15 mouse cellular contexts compared by ENCODE assay signal in the genomic region with DNA sequence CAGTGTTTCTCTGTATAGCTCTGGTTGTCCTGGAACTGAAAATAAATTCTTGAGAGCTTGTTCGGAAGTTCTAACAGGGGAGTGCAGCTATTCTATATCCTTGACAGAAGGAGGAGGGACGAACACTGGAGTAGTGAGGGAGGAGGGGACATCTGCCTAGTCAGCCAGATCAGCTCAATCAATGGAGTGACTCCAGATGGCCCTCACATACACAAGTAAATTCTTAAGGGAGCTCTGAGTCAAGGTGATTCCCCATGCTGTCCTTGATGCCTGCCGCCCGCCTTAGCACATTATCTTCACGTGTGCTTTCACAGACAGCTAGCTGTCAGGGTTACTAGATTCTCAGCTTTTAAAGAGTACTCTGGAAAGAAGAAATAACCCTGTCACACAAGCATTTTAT. TPM values are rescaled to one million over a fixed set of nuclear protein-coding genes. Genes with fewer than 3 reads are reported as not detected.
A peak's percentile ranks its signal among the peaks of the same experiment; 100 is the strongest.
DNase-seq lines count a peak whose midpoint lies in the region; ATAC-seq lines count a peak whose summit lies in the region.
"Had no signal": no experiment of that assay in that cellular context is flagged by ENCODE, and none has a peak within 500 bp of the region (broad histone marks: within the 10 kb centered on the region; RNA-seq: fewer than 3 reads in every experiment).

No protein-coding gene starts in this region.

- 69% methylated on average over 5 of the region's 5 CpGs for WGBS in limb, embryonic 15.5 days

- intact Hi-C loops in left cerebral cortex, postnatal 4 days (cut with DNase I) = no loop called here
- intact Hi-C loops in left cerebral cortex, postnatal 10 days (cut with DNase I) = no loop called here

- H3K27ac ChIP-seq in limb, embryonic 15.5 days = 0 out of 2 replicates have a peak overlapping the region, but pooled peaks have one; percentile 12
- H3K27ac ChIP-seq: hindbrain, embryonic 12.5 days; layer of hippocampus, adult 2 months had no signal

- H3K9me3 ChIP-seq in limb, embryonic 15.5 days = no peaks in the 10 kb centered on the region
- H3K9me3 ChIP-seq: heart, embryonic 12.5 days; hindbrain, embryonic 12.5 days had no signal

- no peak overlapping the region for H3K4me2 ChIP-seq in limb, embryonic 15.5 days
- H3K4me2 ChIP-seq: heart, embryonic 12.5 days; hindbrain, embryonic 12.5 days had no signal

- peak; percentile 56; the same call in 1 of the 2 replicates for ATAC-seq in frontal cortex, adult (ENCODE audit: low TSS enrichment)
- ATAC-seq in limb, embryonic 15.5 days (ENCODE audit: insufficient number of reproducible peaks, low FRiP score, low TSS enrichment, low read depth) = no peak
- ATAC-seq: activated CD4-positive, CD25-positive, alpha-beta regulatory T cell, adult 4 months had no signal

- DNase-seq in frontal cortex, postnatal 14 days (ENCODE audit: low spot score in 2 of 2) = no peak
- peak; percentile 19 for DNase-seq in left cerebral cortex, postnatal 4 days
- DNase-seq in left cerebral cortex, postnatal 10 days (ENCODE audit: extremely low spot score in 1 of 2, low spot score in 2 of 2) = no peak
- DNase-seq in R1 (ENCODE audit: low read depth, low spot score) = peak; percentile 15
- DNase-seq in right cerebral cortex, adult 2 months (ENCODE audit: low spot score in 2 of 2) = no peak
- DNase-seq: kidney, adult 8-10 months; liver; lung, adult 18-20 months; midbrain, embryonic 14.5 days had no signal

- no peaks in the 10 kb centered on the region for H3K27me3 ChIP-seq in limb, embryonic 15.5 days
- H3K27me3 ChIP-seq: heart, embryonic 12.5 days; hindbrain, embryonic 12.5 days had no signal

- H3K36me3 ChIP-seq in limb, embryonic 15.5 days = peaks cover 10% of the 10 kb centered on the region

- H3K4me3 ChIP-seq in limb, embryonic 15.5 days = no peak overlapping the region
- H3K4me3 ChIP-seq: heart, embryonic 12.5 days; hindbrain, embryonic 12.5 days; layer of hippocampus, adult 2 months had no signal

- no peak overlapping the region for H3K9ac ChIP-seq in limb, embryonic 15.5 days
- H3K9ac ChIP-seq: heart, embryonic 12.5 days; hindbrain, embryonic 12.5 days had no signal

- peaks cover 13% of the 10 kb centered on the region for H3K4me1 ChIP-seq in limb, embryonic 15.5 days

RNA-seq across cellular contexts. Expression of gene Rheb, which starts 21.8 kb away (rescaled TPM):
- 100 to 1,000 TPM; 112 to 127 TPM for total RNA-seq in left cerebral cortex, postnatal 4 days (2021)
- total RNA-seq in left cerebral cortex, postnatal 10 days (2021) = 100 to 1,000 TPM; 121 to 123 TPM
- polyA plus RNA-seq in limb, embryonic 15.5 days (2015; fragmentation: Nextera tagmentation; extraction: Ambion mirVana) = 216 and 228 TPM in 2 replicates

Comparison
In these comparisons a context has a peak if more than half of its experiments do, and no peak if none do; other contexts are left out.
1. DNase-seq: peak in left cerebral cortex, postnatal 4 days (single experiment) and R1 (single experiment); none in frontal cortex, postnatal 14 days (0 of 2), left cerebral cortex, postnatal 10 days (0 of 2) and right cerebral cortex, adult 2 months (0 of 2).